21 mouse cellular contexts compared by ENCODE assay signal in genomic region chr5:148393316-148393715, GRCm38 (mm10). TPM values are rescaled to one million over a fixed set of nuclear protein-coding genes. Genes with fewer than 3 reads are reported as not detected.
DNase-seq lines count a peak whose midpoint lies in the region; ATAC-seq lines count a peak whose summit lies in the region.
"Had no signal": no experiment of that assay in that cellular context is flagged by ENCODE, and none has a peak within 500 bp of the region (broad histone marks: within the 10 kb centered on the region; RNA-seq: fewer than 3 reads in every experiment).

No protein-coding gene starts in this region.

- H3K4me1 ChIP-seq in midbrain, embryonic 16.5 days (ENCODE audit: control insufficient read depth, insufficient read depth, low read length): peaks cover 2% of the 10 kb centered on the region; the same call in 1 of the 2 replicates
- peaks cover 5% of the 10 kb centered on the region; the same call in 1 of the 2 replicates for H3K4me1 ChIP-seq in midbrain, embryonic 15.5 days
- H3K4me1 ChIP-seq in heart, embryonic 10.5 days: peaks cover 21% of the 10 kb centered on the region

- no peaks in the 10 kb centered on the region for H3K9me3 ChIP-seq in midbrain, embryonic 16.5 days (replicated peaks; ENCODE audit: control insufficient read depth, low read length, poor library complexity, severe bottlenecking)
- H3K9me3 ChIP-seq in midbrain, embryonic 15.5 days: no peaks in the 10 kb centered on the region
- H3K9me3 ChIP-seq in heart, embryonic 10.5 days: no peaks in the 10 kb centered on the region
- H3K9me3 ChIP-seq: embryonic facial prominence, embryonic 12.5 days; forebrain, embryonic 15.5 days; heart, embryonic 15.5 days; hindbrain, embryonic 10.5 days; intestine, embryonic 15.5 days had no signal

- no peaks in the 10 kb centered on the region for H3K27me3 ChIP-seq in midbrain, embryonic 16.5 days (ENCODE audit: control insufficient read depth, insufficient read depth, low read depth, low read length)
- H3K27me3 ChIP-seq in midbrain, embryonic 15.5 days (replicated peaks): no peaks in the 10 kb centered on the region
- H3K27me3 ChIP-seq in heart, embryonic 10.5 days (ENCODE audit: insufficient read depth, poor library complexity, severe bottlenecking): no peaks in the 10 kb centered on the region
- H3K27me3 ChIP-seq: embryonic facial prominence, embryonic 12.5 days; forebrain, embryonic 15.5 days; heart, embryonic 15.5 days; intestine, embryonic 15.5 days had no signal

- H3K27ac ChIP-seq in midbrain, embryonic 16.5 days (ENCODE audit: low read length): 0 out of 2 replicates have a peak overlapping the region, but pooled peaks have one; percentile 38
- no peak overlapping the region for H3K27ac ChIP-seq in midbrain, embryonic 15.5 days
- no peak overlapping the region for H3K27ac ChIP-seq in heart, embryonic 10.5 days
- H3K27ac ChIP-seq: embryonic facial prominence, embryonic 12.5 days; forebrain, embryonic 15.5 days; heart, embryonic 15.5 days; hindbrain, embryonic 10.5 days; hindbrain, embryonic 14.5 days; intestine, embryonic 15.5 days had no signal

- no peak for ATAC-seq in midbrain, embryonic 16.5 days
- ATAC-seq in midbrain, embryonic 15.5 days (replicated peaks): no peak
- ATAC-seq: CD4-positive, CD25-positive, alpha-beta regulatory T cell, adult 4 months; forebrain, embryonic 15.5 days; intestine, embryonic 15.5 days had no signal

- no peak overlapping the region for H3K9ac ChIP-seq in midbrain, embryonic 16.5 days (ENCODE audit: low read depth, low read length)
- no peak overlapping the region for H3K9ac ChIP-seq in midbrain, embryonic 15.5 days
- H3K9ac ChIP-seq: embryonic facial prominence, embryonic 12.5 days; forebrain, embryonic 15.5 days; heart, embryonic 15.5 days; hindbrain, embryonic 14.5 days; intestine, embryonic 15.5 days had no signal

- peak; percentile 48 to 50 for DNase-seq in cerebellum, postnatal 10 days
- DNase-seq in cerebellum, adult 9-10 months: no peak
- DNase-seq in adrenal gland, adult 2 months: peak; percentile 87
- DNase-seq in adrenal gland, postnatal 25 days: peak; percentile 84
- DNase-seq in heart, embryonic 10.5 days (ENCODE audit: low spot score): no peak
- no peak for DNase-seq in heart, adult 18-20 months
- DNase-seq: B cell, adult 2 months; cerebellum, adult 11 months; cerebellum, adult 8-10 months; gastrocnemius, postnatal 36 days; heart, adult 11 months had no signal

- H3K4me2 ChIP-seq in midbrain, embryonic 16.5 days (ENCODE audit: low read length): no peak overlapping the region
- H3K4me2 ChIP-seq in midbrain, embryonic 15.5 days: no peak overlapping the region
- H3K4me2 ChIP-seq: embryonic facial prominence, embryonic 12.5 days; forebrain, embryonic 15.5 days; heart, embryonic 11.5 days; heart, embryonic 15.5 days; hindbrain, embryonic 14.5 days; intestine, embryonic 15.5 days had no signal

- no peaks in the 10 kb centered on the region for H3K36me3 ChIP-seq in midbrain, embryonic 16.5 days (ENCODE audit: control insufficient read depth, insufficient read depth, low read length)
- no peaks in the 10 kb centered on the region for H3K36me3 ChIP-seq in midbrain, embryonic 15.5 days (replicated peaks)
- peaks cover 33% of the 10 kb centered on the region for H3K36me3 ChIP-seq in heart, embryonic 10.5 days
- H3K36me3 ChIP-seq: embryonic facial prominence, embryonic 12.5 days; forebrain, embryonic 15.5 days; heart, embryonic 15.5 days; intestine, embryonic 15.5 days had no signal

- 87% methylated on average over 8 of the region's 8 CpGs for WGBS in midbrain, embryonic 16.5 days
- 90% methylated on average over 8 of the region's 8 CpGs for WGBS in midbrain, embryonic 15.5 days
- WGBS in heart, embryonic 10.5 days: 90% methylated on average over 8 of the region's 8 CpGs

- H3K4me3 ChIP-seq in midbrain, embryonic 16.5 days (ENCODE audit: low read depth, low read length): no peak overlapping the region
- H3K4me3 ChIP-seq in midbrain, embryonic 15.5 days: no peak overlapping the region
- H3K4me3 ChIP-seq in heart, embryonic 10.5 days: no peak overlapping the region
- H3K4me3 ChIP-seq: embryonic facial prominence, embryonic 12.5 days; forebrain, embryonic 15.5 days; heart, embryonic 15.5 days; hindbrain, embryonic 10.5 days; intestine, embryonic 15.5 days had no signal

RNA-seq across cellular contexts. Expression of gene Slc7a1, which starts 6.4 kb away (rescaled TPM):
- 40.5 and 46.1 TPM in 2 replicates for polyA plus RNA-seq in midbrain, embryonic 16.5 days (2015; fragmentation: Nextera tagmentation; extraction: Ambion mirVana)
- polyA plus RNA-seq in midbrain, embryonic 15.5 days (2015; fragmentation: Nextera tagmentation; extraction: Ambion mirVana): 45.2 and 46.4 TPM in 2 replicates
- total RNA-seq in adrenal gland, adult 2 months (2021): 10 to 100 TPM; 72.9 to 82.5 TPM
- 19.1 and 30.8 TPM in 2 replicates for polyA plus RNA-seq in adrenal gland, adult 2 months (2012; rRNA removed)
- 86.8 and 106 TPM in 2 replicates for total RNA-seq in adrenal gland, postnatal 25 days (2021)
- polyA plus RNA-seq in heart, embryonic 10.5 days (2016; fragmentation: Nextera tagmentation; extraction: Ambion mirVana): 23.3 and 24.9 TPM in 2 replicates
- total RNA-seq in heart, adult 18-20 months (2021): 10 to 100 TPM; 11.8 to 13.5 TPM

Comparison
In these comparisons a context has a peak if more than half of its experiments do, and no peak if none do; other contexts are left out.
1. DNase-seq: peak in cerebellum, postnatal 10 days (2 of 2), adrenal gland, adult 2 months (single experiment) and adrenal gland, postnatal 25 days (single experiment); none in cerebellum, adult 9-10 months (single experiment), heart, embryonic 10.5 days (single experiment) and heart, adult 18-20 months (0 of 2).